Mouse (Mus musculus): ENCODE results near the gene A130010J15Rik. TPM values are rescaled to one million over a fixed set of nuclear protein-coding genes. Genes with fewer than 3 reads are reported as not detected.

Gene A130010J15Rik
- total RNA-seq, 1 experiment from 2014 or later = 7.4 TPM

DNA sequence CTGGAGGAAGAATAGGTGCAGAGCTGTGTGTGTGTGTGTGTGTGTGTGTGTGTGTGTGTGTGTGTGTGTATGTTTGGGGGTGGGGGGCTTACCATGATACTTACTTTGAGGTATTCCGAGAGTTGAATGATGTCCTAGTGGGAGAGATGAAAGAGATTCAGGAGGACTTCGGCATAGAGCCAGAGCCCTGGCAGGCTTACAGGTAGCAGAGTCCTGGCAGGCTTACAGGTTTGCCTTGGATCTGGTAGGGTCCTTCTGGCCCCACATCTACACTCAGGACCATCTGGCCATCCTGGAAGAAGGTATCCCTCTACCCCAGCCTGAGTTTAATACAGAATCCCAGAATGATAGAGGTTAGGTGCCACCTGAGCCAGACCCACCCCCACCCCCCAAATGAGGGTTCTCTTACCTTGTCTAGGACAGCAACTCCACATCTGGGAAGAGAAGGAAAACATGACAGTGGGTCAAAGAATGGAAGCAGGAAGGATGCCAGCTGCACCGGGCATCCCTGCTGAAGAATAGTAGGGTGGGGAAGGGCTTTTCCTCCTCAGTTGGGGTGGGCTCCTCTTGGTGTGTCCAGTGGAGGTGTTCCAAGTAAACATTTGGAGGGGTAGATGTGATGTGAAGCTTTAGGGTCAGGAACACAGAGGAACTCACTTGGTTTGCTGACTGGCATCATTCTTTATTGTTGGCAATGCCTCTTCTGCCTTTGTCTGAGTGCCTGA is 26.7 kb downstream of the A130010J15Rik start:
- no peak for ATAC-seq (ENCODE audit: extremely low read depth, insufficient number of reproducible peaks, low FRiP score, poor library complexity, severe bottlenecking)

DNA sequence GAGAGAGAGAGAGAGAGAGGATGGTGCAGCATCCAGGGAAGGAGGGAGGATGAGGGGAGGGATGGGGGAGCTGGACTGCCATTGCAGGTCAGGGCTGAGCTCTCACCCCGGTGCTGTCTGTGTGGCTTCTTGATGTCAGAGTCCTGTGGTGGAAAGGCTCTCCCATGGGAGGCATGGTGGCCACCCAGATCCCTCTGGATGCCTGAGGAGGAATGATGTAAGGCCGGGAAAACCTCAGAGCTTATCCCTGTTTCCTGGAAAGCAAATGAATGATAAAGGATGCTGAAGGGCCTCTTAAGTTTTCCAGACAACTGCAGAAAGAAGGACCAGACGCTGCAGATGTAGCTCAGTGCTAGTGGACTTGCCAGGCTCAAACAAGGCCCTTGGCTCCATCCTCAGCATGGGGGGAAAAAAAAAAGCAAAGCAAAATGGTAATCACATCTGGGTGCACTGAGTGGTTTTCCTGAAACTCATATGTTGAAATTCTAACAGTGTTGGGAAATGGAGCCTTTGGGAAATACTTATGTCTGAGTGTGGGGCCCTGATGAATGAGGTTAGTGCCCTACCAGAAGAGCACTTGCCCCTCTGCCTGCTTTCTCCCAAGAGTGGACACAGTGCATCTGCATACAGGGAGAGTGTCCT is 27.4 kb downstream of the A130010J15Rik start:
- ATAC-seq (ENCODE audit: extremely low read depth, insufficient number of reproducible peaks, low FRiP score, poor library complexity, severe bottlenecking) = no peak

GRCm38 (mm10) chr1:193197494-193198205 is 29.8 kb downstream of the A130010J15Rik start:
- ATAC-seq (ENCODE audit: extremely low read depth, insufficient number of reproducible peaks, low FRiP score, poor library complexity, severe bottlenecking) = no peak

DNA sequence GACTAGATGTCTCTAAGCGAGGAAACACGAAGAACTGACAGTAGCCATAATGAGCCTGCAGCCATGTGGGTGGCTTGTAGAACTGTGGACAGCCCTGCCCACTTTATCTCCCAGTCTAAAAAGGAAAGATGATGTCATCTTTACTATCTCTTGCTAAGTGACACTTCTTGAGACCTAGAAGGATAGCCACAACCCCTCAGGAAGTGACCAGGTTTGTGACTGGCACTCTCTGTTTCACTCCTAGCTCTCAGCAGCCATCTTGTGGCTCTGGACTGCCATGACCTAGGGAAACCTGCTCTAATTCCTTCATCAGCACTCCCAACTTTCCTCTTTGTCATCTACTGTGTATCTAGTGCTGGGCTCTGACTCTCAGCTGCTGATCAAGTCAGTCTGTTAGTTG is 30.5 kb downstream of the A130010J15Rik start:
- ATAC-seq (ENCODE audit: extremely low read depth, insufficient number of reproducible peaks, low FRiP score, poor library complexity, severe bottlenecking) = peak; percentile 20; the same call in 1 of the 2 replicates

GRCm38 (mm10) chr1:193200640-193201382 is 33.0 kb downstream of the A130010J15Rik start:
- ATAC-seq (ENCODE audit: extremely low read depth, insufficient number of reproducible peaks, low FRiP score, poor library complexity, severe bottlenecking) = peak; percentile 41

DNA sequence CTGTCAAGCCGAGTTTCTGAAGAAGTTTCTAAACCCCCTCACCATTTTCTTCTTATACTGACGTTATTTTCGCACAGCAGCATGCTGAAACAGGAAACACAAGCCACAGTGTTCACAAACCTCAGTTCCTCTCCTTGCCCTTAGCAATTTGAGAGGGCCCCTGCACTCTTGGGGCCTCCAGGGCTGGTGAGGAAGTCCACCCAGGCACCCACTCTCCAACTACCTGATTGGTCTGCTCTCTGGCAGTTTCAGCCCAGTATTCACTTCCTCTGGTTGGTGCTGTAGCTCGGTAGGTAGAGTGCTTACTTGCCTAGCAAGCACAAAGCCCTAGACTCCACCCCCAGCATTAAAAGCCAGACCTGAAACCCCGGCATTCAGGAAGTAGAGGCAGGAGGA is 33.5 kb downstream of the A130010J15Rik start, which contains the start of gene Traf3ip3:
TSS of gene Traf3ip3 (minus strand) at position 321 of the 396 bp plus-strand sequence.
- ATAC-seq (ENCODE audit: extremely low read depth, insufficient number of reproducible peaks, low FRiP score, poor library complexity, severe bottlenecking) = peak; percentile 93

- no peak for ATAC-seq (ENCODE audit: extremely low read depth, insufficient number of reproducible peaks, low FRiP score, poor library complexity, severe bottlenecking)
Observed at GRCm38 (mm10) chr1:193203821-193204220, 36.0 kb downstream of the A130010J15Rik start.

GRCm38 (mm10) chr1:193205431-193205830 is 37.6 kb downstream of the A130010J15Rik start:
- ATAC-seq (ENCODE audit: extremely low read depth, insufficient number of reproducible peaks, low FRiP score, poor library complexity, severe bottlenecking) = no peak

GRCm38 (mm10) chr1:193207503-193207902 is 39.7 kb downstream of the A130010J15Rik start, which contains the start of gene Lamb3:
Gene Lamb3, plus strand, starts transcription at chr1:193207699.
- ATAC-seq (ENCODE audit: extremely low read depth, insufficient number of reproducible peaks, low FRiP score, poor library complexity, severe bottlenecking) = peak; percentile 41

DNA sequence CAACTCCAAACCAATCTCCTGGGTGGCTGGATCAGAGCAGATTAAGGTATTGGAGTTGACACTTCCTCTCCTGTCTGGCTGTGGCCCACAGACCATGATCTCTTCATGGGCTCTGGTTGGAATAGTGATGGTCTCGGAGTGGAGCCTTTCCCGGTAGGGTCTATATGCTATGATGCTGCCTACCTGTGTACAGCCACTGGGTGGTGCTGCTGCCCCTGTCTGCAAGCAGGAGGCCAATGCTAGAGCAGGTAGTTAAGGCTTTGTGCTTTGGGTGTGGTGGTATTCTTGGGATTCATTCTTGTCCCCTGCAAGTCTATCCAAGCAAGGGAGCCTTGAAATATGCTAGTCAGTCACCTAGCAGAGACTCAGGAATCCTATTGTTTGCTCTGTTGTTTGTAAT is 40.3 kb downstream of the A130010J15Rik start:
- peak; percentile 96 for ATAC-seq (ENCODE audit: extremely low read depth, insufficient number of reproducible peaks, low FRiP score, poor library complexity, severe bottlenecking)

DNA sequence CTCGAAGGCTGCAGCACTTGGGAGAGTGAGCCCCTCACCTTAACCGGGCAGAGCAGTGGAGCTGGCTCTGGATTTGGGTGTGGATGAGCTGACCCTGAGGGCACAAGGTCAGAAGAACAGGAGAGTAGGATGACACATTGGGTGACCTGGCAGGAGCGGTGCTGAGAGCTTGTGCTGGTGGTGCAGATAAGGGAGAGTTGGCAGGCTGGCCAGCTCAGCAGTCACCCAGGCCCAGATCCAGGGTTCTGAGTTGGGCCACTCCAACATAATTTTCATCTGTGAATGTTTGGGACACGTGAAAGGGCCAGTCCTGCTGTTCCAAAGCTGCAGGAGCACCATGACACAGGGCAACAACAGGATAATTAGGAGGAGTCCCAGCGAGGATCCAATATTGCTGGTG is 43.5 kb downstream of the A130010J15Rik start:
- ATAC-seq (ENCODE audit: extremely low read depth, insufficient number of reproducible peaks, low FRiP score, poor library complexity, severe bottlenecking) = no peak

- no peak for ATAC-seq (ENCODE audit: extremely low read depth, insufficient number of reproducible peaks, low FRiP score, poor library complexity, severe bottlenecking)
Observed at GRCm38 (mm10) chr1:193214053-193214452, 46.2 kb downstream of the A130010J15Rik start.

GRCm38 (mm10) chr1:193216000-193216399 is 48.2 kb downstream of the A130010J15Rik start:
- no peak for ATAC-seq (ENCODE audit: extremely low read depth, insufficient number of reproducible peaks, low FRiP score, poor library complexity, severe bottlenecking)

DNA sequence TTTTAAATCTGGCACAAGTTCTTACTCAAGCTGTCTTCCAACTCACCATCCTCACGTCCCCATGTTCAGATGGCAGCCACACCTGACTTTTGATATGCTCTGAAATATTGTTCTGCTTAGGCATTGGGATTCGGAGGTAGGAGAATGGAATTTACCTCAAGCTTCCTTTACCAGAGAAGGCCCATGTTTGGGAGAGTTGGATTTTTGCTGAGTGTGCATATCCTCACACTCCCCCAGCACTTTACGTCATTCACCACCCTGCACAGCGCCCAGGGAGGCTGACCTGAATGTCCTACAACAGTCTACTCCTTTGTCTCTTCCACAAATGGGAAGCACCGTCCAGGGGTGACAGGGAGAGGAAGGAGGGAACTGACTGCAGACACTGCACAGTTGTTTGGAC is 52.6 kb downstream of the A130010J15Rik start:
- ATAC-seq (ENCODE audit: extremely low read depth, insufficient number of reproducible peaks, low FRiP score, poor library complexity, severe bottlenecking) = no peak

- ATAC-seq (ENCODE audit: extremely low read depth, insufficient number of reproducible peaks, low FRiP score, poor library complexity, severe bottlenecking) = no peak
Observed at GRCm38 (mm10) chr1:193225531-193225930, 57.7 kb downstream of the A130010J15Rik start.

DNA sequence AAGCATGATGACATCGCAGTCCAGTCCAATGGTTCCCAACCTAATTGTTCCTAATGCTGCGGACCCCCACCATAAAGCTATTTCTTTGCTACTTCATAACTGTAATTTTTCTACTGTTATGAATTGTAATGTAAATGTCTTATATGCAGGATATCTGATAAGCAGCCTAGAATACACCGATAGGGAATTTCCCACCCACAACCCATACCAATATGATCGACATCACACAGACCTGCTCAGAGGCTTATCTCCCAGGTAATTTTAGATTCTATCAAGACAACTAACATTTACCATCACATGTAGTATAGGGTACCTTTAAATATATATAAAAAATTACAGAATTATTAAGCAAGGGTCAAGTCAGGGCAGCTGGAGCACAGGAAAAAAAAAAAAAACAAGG is 58.3 kb downstream of the A130010J15Rik start:
- ATAC-seq (ENCODE audit: extremely low read depth, insufficient number of reproducible peaks, low FRiP score, poor library complexity, severe bottlenecking) = no peak

GRCm38 (mm10) chr1:193226724-193227522 is 59.1 kb downstream of the A130010J15Rik start:
- ATAC-seq (ENCODE audit: extremely low read depth, insufficient number of reproducible peaks, low FRiP score, poor library complexity, severe bottlenecking) = no peak

Measured in neutrophil, adult 5-6 weeks (primary cell).